Mouse (Mus musculus) cerebellum, postnatal 10 days (tissue): ENCODE data around the gene V1rd19.
"Not testable (repeated sequence)": the region's sequence is repeated elsewhere in the genome, so short reads cannot be mapped to it uniquely, and the experiment has no call there.

Experiments
- DNase-seq, 2 experiments: peaks; one replicate each; pipeline ENCODE4 v3.0.0; 2021; ENCODE audit warnings: mixed read lengths in 2 of 2

V1rd19 gene

DNA sequence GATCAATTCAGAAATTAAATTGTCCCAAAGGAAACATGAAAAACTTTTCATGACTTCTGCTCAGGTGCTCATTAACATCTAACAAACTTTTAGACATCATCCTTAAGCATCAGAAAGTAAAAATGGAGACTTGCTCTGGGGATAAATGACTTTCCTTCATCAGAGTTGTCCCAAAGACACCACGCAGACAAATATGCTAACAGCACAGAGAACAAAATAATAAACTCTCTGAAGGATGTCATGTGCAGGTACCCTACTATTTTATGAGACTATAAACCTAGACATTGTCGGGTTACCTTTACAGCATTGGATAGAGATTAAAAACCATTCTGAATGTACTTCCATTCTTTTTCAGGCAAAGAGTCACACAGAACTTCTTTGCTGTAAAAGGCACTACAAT, at the start of gene V1rd19:
TSS of gene V1rd19 (plus strand) at position 301 of the 400 bp plus-strand sequence.
- no peak for DNase-seq

GRCm38 (mm10) chr7:23968044-23968443, 33.4 kb upstream of the V1rd19 start:
- peak; percentile 42 to 56 for DNase-seq

- DNase-seq: not testable (repeated sequence)
Observed at GRCm38 (mm10) chr7:23974315-23974714, 27.2 kb upstream of the V1rd19 start, which contains the start of gene Vmn1r181. Vmn1r181 (plus strand) TSS chr7:23974615.

DNA sequence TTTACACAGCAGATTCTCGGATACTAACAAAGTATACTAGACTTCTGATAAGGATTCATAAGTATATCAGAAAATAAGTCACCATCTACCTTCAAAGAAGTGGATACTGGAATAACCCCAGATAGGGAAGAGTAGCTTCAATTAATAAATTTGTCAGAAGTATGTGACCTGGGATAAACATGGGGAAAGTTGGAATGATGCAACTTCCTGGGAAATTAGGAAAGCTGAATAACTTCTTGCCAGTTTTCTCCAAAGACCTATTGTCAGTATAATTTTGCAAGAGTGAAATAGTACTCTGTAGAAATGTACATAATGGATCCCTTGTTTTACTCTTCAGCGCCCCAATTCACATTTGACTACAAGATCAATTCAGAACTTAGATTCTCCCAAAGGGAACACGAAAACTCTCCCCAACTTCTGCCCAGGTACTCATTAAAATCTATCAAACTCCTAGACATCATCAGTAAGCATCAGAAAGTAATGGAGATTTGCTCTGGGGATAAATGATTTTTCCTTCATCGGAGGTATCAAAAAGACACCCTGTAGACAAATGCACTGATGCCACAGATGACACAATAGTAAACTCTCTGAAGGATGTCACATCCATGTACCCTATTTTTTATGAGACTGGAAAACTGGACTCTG, 51.3 kb downstream of the V1rd19 start, which contains the start of gene Vmn1r183:
TSS of gene Vmn1r183 (plus strand) at position 595 of the 645 bp plus-strand sequence.
- DNase-seq: no peak
